Mouse (Mus musculus) olfactory bulb, adult 2 months (tissue): ENCODE results near the gene E330021D16Rik.

Experiments
- CTCF ChIP-seq: fragments of 200-500 bp; IDR thresholded peaks from 2 replicates; pipeline ENCODE4 v1.5.1; 2012; ENCODE audit warnings: low read depth, mild to moderate bottlenecking, low read length, moderate library complexity; ENCODE audit not compliant: insufficient read depth
- POLR2A ChIP-seq: fragments of 200-500 bp; IDR thresholded peaks from 2 replicates; pipeline ENCODE4 v1.6.1; 2012; ENCODE audit warnings: mild to moderate bottlenecking, low read depth, low read length, moderate library complexity; ENCODE audit not compliant: insufficient read depth

DNA sequence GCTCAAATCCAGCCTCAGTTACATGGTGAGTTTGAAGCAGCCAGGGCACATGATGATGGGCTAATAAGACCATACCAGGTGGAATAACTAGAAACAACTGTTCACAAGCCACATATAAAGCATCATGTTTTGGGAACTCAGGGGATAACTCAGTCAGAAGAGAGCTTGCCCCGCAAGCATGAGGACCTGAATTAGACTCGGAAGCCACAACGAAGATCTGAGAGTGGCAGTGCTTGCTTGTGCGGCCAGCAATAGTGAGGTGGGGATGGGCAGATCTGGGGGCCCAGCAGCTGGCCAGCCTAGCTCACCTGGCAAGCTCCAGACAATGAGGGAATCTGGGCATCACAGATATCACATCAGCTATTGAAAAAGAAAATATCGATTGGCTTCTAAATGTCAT lies 7.8 kb upstream of the E330021D16Rik start:
- no peak for TF ChIP-seq CTCF
- TF ChIP-seq POLR2A: no peak
